ENCODE assay signal across 8 mouse cellular contexts in genomic region chr8:70838654-70839407, GRCm38 (mm10). TPM values are rescaled to one million over a fixed set of nuclear protein-coding genes. Genes with fewer than 3 reads are reported as not detected.
DNase-seq lines count a peak whose midpoint lies in the region; ATAC-seq lines count a peak whose summit lies in the region.

No protein-coding gene starts in this region.

- peak overlapping the region; percentile 86 for H3K27ac ChIP-seq in embryonic facial prominence, embryonic 12.5 days
- H3K27ac ChIP-seq in hindbrain, embryonic 16.5 days (ENCODE audit: low read depth, low read length), result peak overlapping the region; percentile 92

- DNase-seq in heart, adult 11 months, result peak; percentile 97
- DNase-seq in heart, postnatal 10 days, result no peak
- no peak for DNase-seq in adipocyte (ENCODE audit: low spot score)
- no peak for DNase-seq in left cerebral cortex, adult 11 months (ENCODE audit: low spot score)

- WGBS in embryonic facial prominence, embryonic 12.5 days, result 3% methylated on average over 66 of the region's 66 CpGs
- WGBS in hindbrain, embryonic 16.5 days, result 4% methylated on average over 53 of the region's 66 CpGs

- H3K27me3 ChIP-seq in embryonic facial prominence, embryonic 12.5 days, result no peaks in the 10 kb centered on the region
- H3K27me3 ChIP-seq in hindbrain, embryonic 16.5 days (replicated peaks; ENCODE audit: control insufficient read depth, insufficient read depth, low read length), result no peaks in the 10 kb centered on the region

- H3K9ac ChIP-seq in embryonic facial prominence, embryonic 12.5 days, result peak overlapping the region; percentile 74
- peak overlapping the region; percentile 75 for H3K9ac ChIP-seq in hindbrain, embryonic 16.5 days (ENCODE audit: low read depth, low read length)

- peak overlapping the region; percentile 73 for H3K4me2 ChIP-seq in embryonic facial prominence, embryonic 12.5 days (replicated peaks)
- H3K4me2 ChIP-seq in hindbrain, embryonic 16.5 days (ENCODE audit: low read length), result peak overlapping the region; percentile 73

- H3K4me1 ChIP-seq in embryonic facial prominence, embryonic 12.5 days, result peaks cover 4% of the 10 kb centered on the region; the same call in 1 of the 2 replicates
- peaks cover 11% of the 10 kb centered on the region for H3K4me1 ChIP-seq in hindbrain, embryonic 16.5 days (ENCODE audit: control insufficient read depth, insufficient read depth, low read depth, low read length)

- H3K4me3 ChIP-seq in embryonic facial prominence, embryonic 12.5 days, result peak overlapping the region; percentile 64
- peak overlapping the region; percentile 65 for H3K4me3 ChIP-seq in hindbrain, embryonic 16.5 days (ENCODE audit: low read length)

- ATAC-seq in CD4-positive, CD25-positive, alpha-beta regulatory T cell, adult 4 months, result peak; percentile 27
- ATAC-seq in embryonic facial prominence, embryonic 12.5 days (ENCODE audit: insufficient number of reproducible peaks, insufficient read depth, low FRiP score, low TSS enrichment), result peak; percentile 19
- ATAC-seq in hindbrain, embryonic 16.5 days, result peak; percentile 51
- peak; percentile 21 for ATAC-seq in megakaryocyte, adult 5-6 weeks (ENCODE audit: poor library complexity, severe bottlenecking)

- no peaks in the 10 kb centered on the region for H3K9me3 ChIP-seq in embryonic facial prominence, embryonic 12.5 days
- H3K9me3 ChIP-seq in hindbrain, embryonic 16.5 days (ENCODE audit: control insufficient read depth, low read length), result no peaks in the 10 kb centered on the region

- intact Hi-C loops in heart, postnatal 10 days (cut with DNase I), result no loop called here

- no peaks in the 10 kb centered on the region for H3K36me3 ChIP-seq in embryonic facial prominence, embryonic 12.5 days
- H3K36me3 ChIP-seq in hindbrain, embryonic 16.5 days (ENCODE audit: control insufficient read depth, insufficient read depth, low read length), result 0 out of 2 replicates have a peak, but pooled peaks cover 5% of the 10 kb centered on the region

RNA-seq across cellular contexts. Expression of gene Arrdc2, which starts 0.7 kb away (rescaled TPM):
- total RNA-seq in heart, postnatal 10 days (2021), result 10 to 100 TPM in 1 of 2 experiments, 1 to 10 TPM in 1; 4.7 to 18.5 TPM
- 1 to 10 TPM; 3.4 to 3.7 TPM for polyA plus RNA-seq in CD4-positive, CD25-positive, alpha-beta regulatory T cell, adult 4 months (2017; shearing (Covaris generic))
- 6.9 and 7.5 TPM in 2 replicates for polyA plus RNA-seq in embryonic facial prominence, embryonic 12.5 days (2016; fragmentation: Nextera tagmentation; extraction: Ambion mirVana)
- polyA plus RNA-seq in hindbrain, embryonic 16.5 days (2015; fragmentation: Nextera tagmentation; extraction: Ambion mirVana), result 6.8 and 7.9 TPM in 2 replicates
- 9.0 and 11.0 TPM in 2 replicates for total RNA-seq in megakaryocyte, adult 5-6 weeks (2015)
- total RNA-seq in megakaryocyte, adult 5-6 weeks (2017), result 10.5 and 11.1 TPM in 2 replicates

RNA-seq across cellular contexts. Expression of gene Kcnn1, which starts 24.2 kb away (rescaled TPM):
- 1 to 10 TPM; 3.1 to 3.7 TPM for total RNA-seq in heart, postnatal 10 days (2021)
- not detected for polyA plus RNA-seq in CD4-positive, CD25-positive, alpha-beta regulatory T cell, adult 4 months (2017; shearing (Covaris generic))
- polyA plus RNA-seq in embryonic facial prominence, embryonic 12.5 days (2016; fragmentation: Nextera tagmentation; extraction: Ambion mirVana), result 6.7 and 7.0 TPM in 2 replicates
- polyA plus RNA-seq in hindbrain, embryonic 16.5 days (2015; fragmentation: Nextera tagmentation; extraction: Ambion mirVana), result 16.3 and 18.5 TPM in 2 replicates
- not detected in 2 replicates for total RNA-seq in megakaryocyte, adult 5-6 weeks (2015)
- 0.33 TPM in 1 of 2 replicates, not detected in the other for total RNA-seq in megakaryocyte, adult 5-6 weeks (2017)

RNA-seq across cellular contexts. Expression of gene Il12rb1, which starts 30.6 kb away (rescaled TPM):
- under 1 TPM in 1 of 2 experiments, not detected in 1; 0.53 TPM for total RNA-seq in heart, postnatal 10 days (2021)
- polyA plus RNA-seq in CD4-positive, CD25-positive, alpha-beta regulatory T cell, adult 4 months (2017; shearing (Covaris generic)), result 10 to 100 TPM; 13.7 to 24.7 TPM
- 0.13 TPM in 1 of 2 replicates, not detected in the other for polyA plus RNA-seq in embryonic facial prominence, embryonic 12.5 days (2016; fragmentation: Nextera tagmentation; extraction: Ambion mirVana)
- polyA plus RNA-seq in hindbrain, embryonic 16.5 days (2015; fragmentation: Nextera tagmentation; extraction: Ambion mirVana), result 0.11 and 0.14 TPM in 2 replicates
- total RNA-seq in megakaryocyte, adult 5-6 weeks (2015), result 0.80 and 1.5 TPM in 2 replicates
- total RNA-seq in megakaryocyte, adult 5-6 weeks (2017), result 0.07 and 1.7 TPM in 2 replicates

RNA-seq across cellular contexts. Expression of gene Mast3, which starts 34.0 kb away (rescaled TPM):
- 1 to 10 TPM; 7.9 to 9.3 TPM for total RNA-seq in heart, postnatal 10 days (2021)
- polyA plus RNA-seq in CD4-positive, CD25-positive, alpha-beta regulatory T cell, adult 4 months (2017; shearing (Covaris generic)), result 10 to 100 TPM; 15.1 to 17.5 TPM
- polyA plus RNA-seq in embryonic facial prominence, embryonic 12.5 days (2016; fragmentation: Nextera tagmentation; extraction: Ambion mirVana), result 13.7 and 13.9 TPM in 2 replicates
- 21.9 and 23.9 TPM in 2 replicates for polyA plus RNA-seq in hindbrain, embryonic 16.5 days (2015; fragmentation: Nextera tagmentation; extraction: Ambion mirVana)
- total RNA-seq in megakaryocyte, adult 5-6 weeks (2015), result 56.2 and 65.4 TPM in 2 replicates
- 14.4 and 24.6 TPM in 2 replicates for total RNA-seq in megakaryocyte, adult 5-6 weeks (2017)

RNA-seq across cellular contexts. Expression of gene Ccdc124, which starts 34.9 kb away (rescaled TPM):
- total RNA-seq in heart, postnatal 10 days (2021), result 10 to 100 TPM; 40.9 to 41.1 TPM
- polyA plus RNA-seq in CD4-positive, CD25-positive, alpha-beta regulatory T cell, adult 4 months (2017; shearing (Covaris generic)), result 10 to 100 TPM; 61.0 to 62.7 TPM
- polyA plus RNA-seq in embryonic facial prominence, embryonic 12.5 days (2016; fragmentation: Nextera tagmentation; extraction: Ambion mirVana), result 123 and 126 TPM in 2 replicates
- polyA plus RNA-seq in hindbrain, embryonic 16.5 days (2015; fragmentation: Nextera tagmentation; extraction: Ambion mirVana), result 168 and 190 TPM in 2 replicates
- total RNA-seq in megakaryocyte, adult 5-6 weeks (2015), result 32.7 and 38.9 TPM in 2 replicates
- 36.8 and 47.6 TPM in 2 replicates for total RNA-seq in megakaryocyte, adult 5-6 weeks (2017)

Comparison
In these comparisons a context has a peak if more than half of its experiments do, and no peak if none do; other contexts are left out.
1. RNA of gene Il12rb1, which starts 30.6 kb away (polyA plus RNA-seq): 13.7 to 24.7 TPM in CD4-positive, CD25-positive, alpha-beta regulatory T cell, adult 4 months; 0.11 to 0.14 TPM in hindbrain, embryonic 16.5 days and 0.13 TPM in embryonic facial prominence, embryonic 12.5 days; every median in the first group is over 10 times any median in the second.
2. Peak in every context shown above with its lines, with median percentiles within 50 percentile points of each other: ATAC-seq.